Mouse (Mus musculus) hindbrain, postnatal 0 days (tissue): ENCODE measurements around the gene C1qtnf1. TPM values are rescaled to one million over a fixed set of nuclear protein-coding genes. Genes with fewer than 3 reads are reported as not detected.

Experiments
- ATAC-seq: fragments of 200-750 bp; cut with Nextera tagmentation; 2 replicates; pipeline ENCODE4 v1.8.0; 2017; ENCODE audit warnings: mild to moderate bottlenecking, moderate TSS enrichment, moderate library complexity
- DNase-seq: peaks from one replicate; pipeline ENCODE4 v3.0.0-alpha.2; 2015; ENCODE audit warnings: low spot score
- H3K27ac ChIP-seq: fragments of 300-500 bp; sonication (generic); 2 replicates; pipeline ENCODE4 v1.5.1; 2014; ENCODE audit warnings: mild to moderate bottlenecking
- H3K27me3 ChIP-seq: fragments of 300-500 bp; sonication (generic); 2 replicates; pipeline ENCODE4 v1.6.1; 2014; ENCODE audit warnings: low read length, mixed read lengths; ENCODE audit not compliant: insufficient read depth
- H3K36me3 ChIP-seq: fragments of 300-500 bp; sonication (generic); 2 replicates; pipeline ENCODE4 v1.6.1; 2014; ENCODE audit warnings: low read length, mixed read lengths; ENCODE audit not compliant: insufficient read depth
- H3K4me1 ChIP-seq: fragments of 300-500 bp; sonication (generic); 2 replicates; pipeline ENCODE4 v1.6.1; 2014; ENCODE audit warnings: antibody characterized with exemption, low read length, mixed read lengths; ENCODE audit not compliant: insufficient read depth
- H3K4me2 ChIP-seq: fragments of 300-500 bp; sonication (generic); 2 replicates; pipeline ENCODE4 v1.6.1; 2014; ENCODE audit warnings: low read depth, mild to moderate bottlenecking, low read length, moderate library complexity, mixed read lengths
- H3K4me3 ChIP-seq: fragments of 300-500 bp; sonication (generic); 2 replicates; pipeline ENCODE4 v1.5.1; 2014; ENCODE audit warnings: low read length
- H3K9ac ChIP-seq: fragments of 300-500 bp; sonication (generic); replicated peaks from 2 replicates; pipeline ENCODE4 v1.6.1; 2014; ENCODE audit warnings: mild to moderate bottlenecking, low read length, moderate library complexity, mixed read lengths
- H3K9me3 ChIP-seq: fragments of 300-500 bp; sonication (generic); 2 replicates; pipeline ENCODE4 v1.6.1; 2016; ENCODE audit warnings: low read length, mixed read lengths
- CTCF ChIP-seq: IDR thresholded peaks from 2 replicates; pipeline ENCODE4 v1.5.1; 2016; ENCODE audit warnings: antibody characterized with exemption, control low read depth, low read depth
- WGBS: fragments of 180-500 bp; shearing (Covaris S2); extraction: QIAGEN DNeasy Blood & Tissue Kit; methylation state at CpG from one replicate; pipeline ENCODE4 v1.1.7; 2014; 5-methylcytosine and 5-hydroxymethylcytosine counted together
- polyA plus RNA-seq: library from polyadenylated mRNA; unstranded; fragments of >200 nt; fragmentation: Nextera tagmentation; extraction: Ambion mirVana; gene quantifications from 2 replicates; pipeline ENCODE4 v1.2.1, GENCODE M21; 2015
- total RNA-seq: library from RNA; depleted of rRNA; stranded (reverse); fragments of >200 nt; gene quantifications from 2 replicates; pipeline ENCODE4 v1.2.3, GENCODE M21; 2014

C1qtnf1 gene
- total and polyA plus RNA-seq, 2 experiments from 2014 or later: 4.3 to 5.4 TPM

- no peak overlapping the region for H3K4me3 ChIP-seq
- H3K36me3 ChIP-seq: peaks cover 31% of the 10 kb centered on the region
- no peaks in the 10 kb centered on the region for H3K9me3 ChIP-seq
- WGBS: 89% methylated on average over 12 of the region's 12 CpGs
- no peak overlapping the region for H3K27ac ChIP-seq
- 0 out of 2 replicates have a peak, but pooled peaks cover 6% of the 10 kb centered on the region for H3K4me1 ChIP-seq
- TF ChIP-seq CTCF: no peak
- no peaks in the 10 kb centered on the region for H3K27me3 ChIP-seq
- no peak for DNase-seq
- no peak for ATAC-seq
- H3K4me2 ChIP-seq: no peak overlapping the region
- no peak overlapping the region for H3K9ac ChIP-seq
Measured at GRCm38 (mm10) chr11:118409106-118410072, 18.6 kb upstream of the C1qtnf1 start.

GRCm38 (mm10) chr11:118410073-118410444 is 17.9 kb upstream of the C1qtnf1 start:
- Histone ChIP-seq H3K4me1 (0 out of 2 replicates have a peak, but pooled peaks cover 6% of the 10 kb centered on the region), H3K4me3 (no peak overlapping the region), H3K27me3 (no peaks in the 10 kb centered on the region), H3K27ac (no peak overlapping the region), H3K4me2 (no peak overlapping the region), H3K9me3 (no peaks in the 10 kb centered on the region), H3K9ac (no peak overlapping the region), H3K36me3 (peaks cover 31% of the 10 kb centered on the region)
- no peak for TF ChIP-seq CTCF
- no peak for ATAC-seq
- 70% methylated on average over 1 of the region's 1 CpGs for WGBS
- DNase-seq: no peak

DNA sequence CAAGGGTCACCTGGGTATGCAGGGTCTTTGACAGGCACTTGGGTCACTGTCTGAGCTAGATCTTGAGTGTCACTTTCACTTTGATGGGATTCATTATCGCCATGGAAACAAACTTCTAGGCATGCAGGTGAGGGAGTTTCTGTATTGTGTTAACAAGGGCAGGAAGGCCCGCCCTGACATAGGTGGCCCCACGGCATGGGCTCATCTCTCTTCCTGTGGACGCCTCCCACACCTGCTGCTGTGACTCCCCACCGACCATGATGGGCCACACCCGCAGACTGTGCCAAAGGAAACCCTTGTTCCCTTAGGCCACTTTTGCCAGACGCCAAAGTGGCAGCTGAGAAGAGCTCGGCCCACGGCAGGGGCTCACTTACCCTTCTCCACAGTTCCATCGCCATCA is 17.5 kb upstream of the C1qtnf1 start:
- 91% methylated on average over 10 of the region's 10 CpGs for whole genome bisulfite sequencing
- Histone ChIP-seq H3K4me2 (no peak overlapping the region), H3K36me3 (peaks cover 31% of the 10 kb centered on the region), H3K27me3 (no peaks in the 10 kb centered on the region), H3K4me3 (no peak overlapping the region), H3K9ac (no peak overlapping the region), H3K9me3 (no peaks in the 10 kb centered on the region), H3K27ac (no peak overlapping the region), H3K4me1 (0 out of 2 replicates have a peak, but pooled peaks cover 6% of the 10 kb centered on the region)
- DNase-seq: no peak
- no peak for TF ChIP-seq CTCF
- no peak for ATAC-seq

GRCm38 (mm10) chr11:118411271-118411670 is 16.7 kb upstream of the C1qtnf1 start:
- H3K27me3 ChIP-seq: no peaks in the 10 kb centered on the region
- ATAC-seq (no peak), DNase-seq (no peak)
- H3K4me1 ChIP-seq: 0 out of 2 replicates have a peak, but pooled peaks cover 13% of the 10 kb centered on the region
- no peak overlapping the region for H3K4me3 ChIP-seq
- no peak overlapping the region for H3K9ac ChIP-seq
- TF ChIP-seq CTCF: no peak
- H3K36me3 ChIP-seq: peaks cover 31% of the 10 kb centered on the region
- 91% methylated on average over 8 of the region's 8 CpGs for WGBS
- H3K27ac ChIP-seq: no peak overlapping the region
- H3K9me3 ChIP-seq: no peaks in the 10 kb centered on the region
- H3K4me2 ChIP-seq: no peak overlapping the region

GRCm38 (mm10) chr11:118412601-118413000 is 15.4 kb upstream of the C1qtnf1 start:
- ATAC-seq (no peak), DNase-seq (no peak)
- 67% methylated on average over 2 of the region's 2 CpGs for WGBS
- no peak for TF ChIP-seq CTCF
- Histone ChIP-seq H3K4me3 (no peak overlapping the region), H3K27ac (no peak overlapping the region), H3K4me1 (0 out of 2 replicates have a peak, but pooled peaks cover 13% of the 10 kb centered on the region), H3K36me3 (peaks cover 20% of the 10 kb centered on the region; the same call in 1 of the 2 replicates), H3K9me3 (no peaks in the 10 kb centered on the region), H3K4me2 (no peak overlapping the region), H3K27me3 (no peaks in the 10 kb centered on the region), H3K9ac (no peak overlapping the region)

DNA sequence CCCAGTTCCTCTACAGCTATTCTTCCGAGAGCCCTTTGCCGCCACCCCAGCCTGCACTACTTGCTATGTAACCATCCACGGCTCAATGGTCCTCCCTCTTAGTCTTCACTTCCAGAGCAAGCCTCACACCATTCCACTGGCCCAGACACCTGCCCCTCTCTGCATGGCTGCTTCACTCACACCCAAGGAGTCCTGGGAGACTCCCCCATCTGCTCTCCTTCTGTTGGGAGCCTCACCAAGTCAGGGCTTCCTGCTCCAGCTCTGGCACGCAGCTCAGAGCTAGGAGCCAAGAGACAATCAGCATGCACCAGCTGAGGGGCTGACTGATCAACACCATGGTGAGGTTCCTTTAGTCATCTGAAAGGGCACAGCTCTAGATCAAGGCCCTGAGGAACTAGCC is 14.9 kb upstream of the C1qtnf1 start:
- DNase-seq (peak; percentile 50), ATAC-seq (no peak)
- TF ChIP-seq CTCF: no peak
- peaks cover 17% of the 10 kb centered on the region; the same call in 1 of the 2 replicates for H3K4me1 ChIP-seq
- H3K4me3 ChIP-seq: no peak overlapping the region
- no peak overlapping the region for H3K9ac ChIP-seq
- no peak overlapping the region for H3K27ac ChIP-seq
- no peaks in the 10 kb centered on the region for H3K27me3 ChIP-seq
- peaks cover 15% of the 10 kb centered on the region; the same call in 1 of the 2 replicates for H3K36me3 ChIP-seq
- no peaks in the 10 kb centered on the region for H3K9me3 ChIP-seq
- WGBS: 56% methylated on average over 4 of the region's 4 CpGs
- no peak overlapping the region for H3K4me2 ChIP-seq

DNA sequence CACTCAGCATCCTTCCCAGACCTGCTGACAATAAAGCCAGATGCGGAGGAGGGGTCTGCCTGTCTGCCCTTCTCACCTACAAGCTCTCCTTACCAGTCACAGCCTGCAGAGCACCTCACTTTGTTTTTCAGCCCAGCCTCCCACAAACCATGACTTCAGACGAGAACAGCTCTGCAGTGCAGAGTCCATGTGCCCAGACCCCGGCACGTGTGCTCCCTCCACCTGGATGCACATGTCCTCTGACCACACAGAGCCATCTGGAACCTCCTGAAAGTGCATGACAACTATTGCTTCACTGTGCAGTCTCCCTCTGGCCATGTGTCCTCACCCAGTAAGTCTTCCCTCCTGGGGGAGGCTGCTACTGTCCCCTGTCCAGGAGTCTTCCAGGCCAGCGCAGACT is 13.7 kb upstream of the C1qtnf1 start:
- no peaks in the 10 kb centered on the region for H3K27me3 ChIP-seq

More for the DNA sequence above, 13.7 kb upstream of the C1qtnf1 start:
- peaks cover 19% of the 10 kb centered on the region; the same call in 1 of the 2 replicates for H3K4me1 ChIP-seq
- WGBS: 93% methylated on average over 5 of the region's 5 CpGs
- no peak for TF ChIP-seq CTCF
- H3K36me3 ChIP-seq: peaks cover 10% of the 10 kb centered on the region; the same call in 1 of the 2 replicates
- H3K9ac ChIP-seq: no peak overlapping the region
- H3K27ac ChIP-seq: no peak overlapping the region
- H3K4me2 ChIP-seq: no peak overlapping the region
- ATAC-seq: no peak
- H3K4me3 ChIP-seq: no peak overlapping the region
- no peak for DNase-seq
- H3K9me3 ChIP-seq: no peaks in the 10 kb centered on the region
